Mouse (Mus musculus) frontal cortex, postnatal 36 days (tissue): Measurements from ENCODE around the gene Atp6v1b1.

Source experiments
- DNase-seq, 2 experiments: peaks; one replicate each; pipeline ENCODE4 v3.0.0; 2022; ENCODE audit warnings: low spot score in 2 of 2

Atp6v1b1 gene

GRCm38 (mm10) chr6:83742761-83743160, at the start of gene Atp6v1b1:
Gene Atp6v1b1 (plus strand): TSS chr6:83742990.
- DNase-seq, result no peak

GRCm38 (mm10) chr6:83693835-83694234, 49.0 kb upstream of the Atp6v1b1 start:
- no peak for DNase-seq

- DNase-seq, result no peak
Observed at GRCm38 (mm10) chr6:83695731-83696130, 47.1 kb upstream of the Atp6v1b1 start.

- DNase-seq, result no peak
Observed at GRCm38 (mm10) chr6:83696684-83697083, 46.1 kb upstream of the Atp6v1b1 start.

GRCm38 (mm10) chr6:83697932-83698331, 44.9 kb upstream of the Atp6v1b1 start:
- DNase-seq, result no peak

- no peak for DNase-seq
Observed at GRCm38 (mm10) chr6:83699971-83700370, 42.8 kb upstream of the Atp6v1b1 start.

- no peak for DNase-seq
Observed at GRCm38 (mm10) chr6:83701001-83701400, 41.8 kb upstream of the Atp6v1b1 start.

GRCm38 (mm10) chr6:83702146-83702999, 40.4 kb upstream of the Atp6v1b1 start:
- no peak for DNase-seq

- no peak for DNase-seq
Observed at GRCm38 (mm10) chr6:83703000-83703721, 39.6 kb upstream of the Atp6v1b1 start.

- no peak for DNase-seq
Observed at GRCm38 (mm10) chr6:83703722-83704078, 39.1 kb upstream of the Atp6v1b1 start.

GRCm38 (mm10) chr6:83704294-83704693, 38.5 kb upstream of the Atp6v1b1 start:
- DNase-seq, result no peak

GRCm38 (mm10) chr6:83704701-83705100, 38.1 kb upstream of the Atp6v1b1 start:
- no peak for DNase-seq

GRCm38 (mm10) chr6:83707738-83708510, 34.9 kb upstream of the Atp6v1b1 start:
- no peak for DNase-seq

GRCm38 (mm10) chr6:83710361-83711066, 32.3 kb upstream of the Atp6v1b1 start:
- DNase-seq, result no peak

GRCm38 (mm10) chr6:83711067-83711675, 31.6 kb upstream of the Atp6v1b1 start, which contains the start of gene Vax2:
Gene Vax2 (plus strand): TSS chr6:83711264.
- no peak for DNase-seq

- no peak for DNase-seq
Observed at GRCm38 (mm10) chr6:83711725-83712475, 30.9 kb upstream of the Atp6v1b1 start.

- DNase-seq, result no peak
Observed at GRCm38 (mm10) chr6:83713271-83714136, 29.3 kb upstream of the Atp6v1b1 start.

GRCm38 (mm10) chr6:83714221-83715123, 28.3 kb upstream of the Atp6v1b1 start:
- DNase-seq, result no peak
